Mouse (Mus musculus): ENCODE data around the gene Tspan18.

Tspan18 gene

GRCm38 (mm10) chr2:93218353-93218990 is 115.8 kb downstream of the Tspan18 start:
- DNase-seq (ENCODE audit: low read depth, low spot score): no peak

DNA sequence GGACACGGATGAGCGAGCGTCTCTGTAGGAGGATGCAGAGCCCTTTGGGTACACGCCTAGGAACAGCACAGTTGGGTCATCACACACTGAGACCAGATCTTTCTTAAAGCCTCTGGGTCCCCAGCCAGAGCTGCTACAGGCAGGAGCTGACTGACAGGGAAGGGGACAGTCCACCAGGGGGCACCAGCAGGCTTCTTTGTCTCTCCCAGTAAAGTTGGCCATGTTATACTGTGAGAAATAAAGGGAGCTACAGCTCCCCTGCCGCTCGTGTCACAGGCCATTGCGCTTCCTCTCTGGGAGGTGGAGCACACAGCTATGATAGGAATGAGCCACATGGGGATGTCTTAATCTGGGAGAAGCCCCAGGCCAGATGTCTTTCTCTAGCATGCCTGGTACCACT is 117.3 kb downstream of the Tspan18 start:
- peak; percentile 38 for DNase-seq (ENCODE audit: low read depth, low spot score)

DNA sequence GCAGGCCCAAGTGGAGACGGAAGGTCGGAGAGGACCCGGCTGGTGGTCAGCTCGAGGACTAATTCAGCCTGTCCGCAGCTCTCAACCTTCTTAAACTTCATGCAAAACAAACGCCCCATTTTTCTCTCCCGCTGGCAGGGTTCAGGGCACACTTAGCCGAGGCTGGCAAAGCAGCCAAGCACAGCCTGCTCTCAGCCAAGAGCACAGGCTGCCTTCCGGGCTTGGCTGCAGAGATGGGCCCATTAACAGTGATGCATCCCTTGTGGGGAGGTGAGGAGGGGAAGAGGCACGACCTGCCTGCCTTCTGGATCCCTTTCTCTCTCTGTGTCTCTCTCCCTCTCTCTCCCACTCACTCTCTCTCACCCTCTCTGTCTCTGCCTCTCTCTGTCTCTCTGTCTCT is 118.5 kb downstream of the Tspan18 start:
- DNase-seq (ENCODE audit: low read depth, low spot score): no peak

DNA sequence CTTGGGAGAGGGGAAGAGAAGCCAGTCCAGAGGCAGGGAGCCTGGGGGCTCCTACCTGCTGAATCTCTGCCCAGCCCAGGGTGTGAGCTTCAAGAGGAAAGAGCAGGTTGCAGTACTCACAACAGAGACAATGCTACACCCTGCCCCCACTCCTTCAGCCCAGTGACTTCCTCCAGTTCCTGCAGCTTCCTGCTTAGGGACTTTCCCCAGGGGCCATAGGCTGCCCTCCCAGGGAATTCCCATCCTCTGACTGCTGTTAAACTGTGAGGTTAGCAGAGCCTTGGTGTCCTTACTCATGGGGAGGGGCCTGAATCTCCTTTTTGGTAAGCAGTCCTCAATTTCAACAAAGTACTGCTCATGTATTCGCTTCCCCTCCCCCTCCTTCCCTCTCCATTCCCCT is 120.1 kb downstream of the Tspan18 start:
- no peak for DNase-seq (ENCODE audit: low read depth, low spot score)

GRCm38 (mm10) chr2:93212865-93213264 is 121.4 kb downstream of the Tspan18 start:
- no peak for DNase-seq (ENCODE audit: low read depth, low spot score)

- DNase-seq (ENCODE audit: low read depth, low spot score): no peak
Observed at GRCm38 (mm10) chr2:93212386-93212785, 121.9 kb downstream of the Tspan18 start.

- DNase-seq (ENCODE audit: low read depth, low spot score): no peak
Observed at GRCm38 (mm10) chr2:93206126-93206525, 128.2 kb downstream of the Tspan18 start.

DNA sequence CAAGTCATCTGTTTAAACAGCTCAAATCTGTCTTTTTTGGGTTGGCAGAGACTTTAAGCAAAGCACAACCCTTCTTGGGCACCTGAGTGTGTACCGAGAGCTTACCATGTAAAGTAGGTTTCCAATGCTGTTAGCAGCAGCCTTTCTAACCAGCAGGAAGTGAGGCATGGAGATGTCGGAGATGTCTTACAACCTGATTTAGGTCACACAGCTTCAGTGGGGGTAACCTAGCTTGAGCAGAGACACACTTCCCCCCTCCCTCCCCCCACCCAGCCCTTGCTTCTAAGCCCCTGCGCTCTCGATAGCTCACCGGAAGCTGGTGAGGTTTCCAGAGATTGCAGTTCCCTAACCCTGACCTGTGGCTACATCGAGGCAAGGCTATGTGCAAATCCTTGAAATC is 129.7 kb downstream of the Tspan18 start:
- DNase-seq (ENCODE audit: low read depth, low spot score): no peak

DNA sequence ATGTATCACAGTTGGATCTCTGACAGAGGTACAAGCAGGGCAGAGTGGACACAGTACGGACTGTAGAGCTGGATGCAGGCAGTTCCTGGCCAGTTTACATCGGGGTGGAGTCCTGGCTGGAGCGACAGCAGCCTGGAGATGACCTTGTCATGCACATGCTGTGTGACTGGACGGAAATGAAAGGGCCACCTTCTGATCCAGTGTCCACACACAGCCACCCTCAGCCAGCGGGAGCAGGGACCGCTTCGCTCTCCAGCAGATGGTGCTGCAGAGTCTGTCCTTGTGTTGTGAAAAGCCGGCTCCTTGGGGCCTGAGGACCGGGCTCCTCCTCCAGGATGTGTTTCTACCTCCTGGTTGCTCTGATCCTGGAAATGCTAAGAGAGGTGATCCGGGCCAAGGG is 130.6 kb downstream of the Tspan18 start:
- DNase-seq (ENCODE audit: low read depth, low spot score): no peak

DNA sequence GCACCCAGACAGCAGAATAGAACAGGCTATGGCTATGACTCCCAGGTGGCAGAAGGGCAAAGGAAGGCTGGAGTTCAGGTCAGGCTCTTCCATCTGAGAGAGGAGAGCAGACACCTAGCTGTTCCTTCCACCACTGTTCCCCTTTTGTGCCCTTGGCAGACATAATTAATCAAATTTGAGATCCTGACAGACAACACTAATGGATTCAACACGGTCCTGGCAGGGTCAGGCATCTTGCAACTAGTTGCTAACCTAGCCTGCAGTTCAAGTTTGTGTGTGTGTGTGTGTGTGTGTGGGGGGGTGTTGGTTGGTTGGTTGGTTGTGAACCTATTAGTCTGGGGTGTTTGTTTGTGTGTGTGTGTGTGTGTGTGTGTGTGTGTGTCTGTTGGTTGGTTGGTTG is 131.5 kb downstream of the Tspan18 start:
- no peak for DNase-seq (ENCODE audit: low read depth, low spot score)

GRCm38 (mm10) chr2:93201997-93202396 is 132.3 kb downstream of the Tspan18 start:
- no peak for DNase-seq (ENCODE audit: low read depth, low spot score)

- no peak for DNase-seq (ENCODE audit: low read depth, low spot score)
Observed at GRCm38 (mm10) chr2:93200681-93201340, 133.5 kb downstream of the Tspan18 start.

- DNase-seq (ENCODE audit: low read depth, low spot score): no peak
Observed at GRCm38 (mm10) chr2:93199531-93199974, 134.8 kb downstream of the Tspan18 start.

DNA sequence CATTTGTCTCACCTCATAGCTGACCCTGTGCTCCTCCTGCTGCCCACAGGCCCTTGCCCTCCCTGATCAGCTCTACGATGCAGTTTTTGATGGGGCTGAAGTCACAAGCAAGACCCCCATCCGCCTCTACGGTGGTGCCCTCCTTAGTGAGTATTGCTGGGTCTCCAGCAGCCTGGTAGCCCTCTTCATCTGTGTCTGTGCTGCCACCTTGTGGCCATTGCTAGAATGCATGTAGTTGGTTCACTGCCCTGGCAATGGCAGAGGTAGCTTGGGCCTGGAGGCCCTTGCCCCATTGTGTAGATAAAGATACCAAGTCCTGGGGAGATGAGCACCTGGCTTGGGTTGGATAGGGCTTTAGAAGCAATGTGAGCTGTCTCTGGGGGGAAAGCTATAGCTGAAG is 135.5 kb downstream of the Tspan18 start:
- DNase-seq (ENCODE audit: low read depth, low spot score): peak; percentile 61

GRCm38 (mm10) chr2:93193806-93194205 is 140.5 kb downstream of the Tspan18 start:
- DNase-seq (ENCODE audit: low read depth, low spot score): no peak

DNA sequence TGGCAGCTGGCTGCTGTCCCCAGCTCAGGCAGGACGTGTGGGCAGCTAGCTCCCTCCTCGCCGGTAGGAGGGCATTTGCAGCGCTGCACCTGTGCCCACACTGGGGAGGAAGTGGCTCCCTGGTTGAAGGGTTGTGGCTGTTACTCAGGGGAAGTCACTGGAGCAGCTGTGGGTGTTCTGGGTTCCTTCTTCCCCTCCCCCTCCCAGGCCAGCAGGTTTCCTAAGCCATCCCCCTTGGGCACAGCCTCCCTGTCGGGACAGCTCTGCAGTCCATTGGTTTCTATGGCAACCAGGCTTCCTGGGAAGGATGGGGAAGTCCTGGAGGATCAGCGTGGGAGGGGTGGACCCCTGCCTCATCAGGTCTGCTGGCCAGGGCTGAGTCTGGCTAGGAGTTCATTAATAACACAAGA is 141.6 kb downstream of the Tspan18 start:
- no peak for DNase-seq (ENCODE audit: low read depth, low spot score)

- no peak for DNase-seq (ENCODE audit: low read depth, low spot score)
Observed at GRCm38 (mm10) chr2:93192182-93192560, 142.1 kb downstream of the Tspan18 start.

DNA sequence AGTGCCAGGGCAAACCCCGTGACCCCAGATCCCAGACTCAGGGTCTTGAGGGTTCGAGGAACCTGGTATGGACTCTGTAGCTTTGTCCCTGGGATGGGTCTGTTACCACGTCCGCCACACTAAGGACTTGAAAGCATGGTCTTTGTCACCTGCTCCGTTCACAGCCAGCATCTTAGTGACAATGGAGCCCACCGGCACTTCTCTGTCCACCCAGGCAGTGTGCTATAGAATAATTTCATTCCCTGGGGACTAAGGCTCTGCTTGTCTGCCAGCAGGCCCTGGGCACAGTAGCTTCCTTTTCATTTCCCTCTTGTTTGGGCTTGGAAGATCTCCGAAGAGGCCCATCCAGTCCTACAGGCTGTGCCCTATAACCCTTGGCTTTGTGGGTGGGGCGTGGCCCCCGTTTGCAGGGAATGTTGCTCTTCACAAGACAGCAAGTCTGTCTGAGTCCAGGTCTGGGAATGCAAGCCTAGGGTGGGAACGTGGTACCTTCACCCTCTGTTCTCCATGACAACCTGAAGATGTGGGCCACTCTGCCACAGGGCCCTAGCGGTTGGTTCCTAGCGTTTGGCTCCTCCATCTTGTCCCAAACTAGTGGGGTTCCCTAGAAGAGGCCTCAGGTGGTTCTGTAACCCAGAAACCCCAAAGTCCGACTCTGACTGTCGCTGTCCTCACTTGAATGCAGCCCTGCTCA is 142.7 kb downstream of the Tspan18 start:
- no peak for DNase-seq (ENCODE audit: low read depth, low spot score)

DNA sequence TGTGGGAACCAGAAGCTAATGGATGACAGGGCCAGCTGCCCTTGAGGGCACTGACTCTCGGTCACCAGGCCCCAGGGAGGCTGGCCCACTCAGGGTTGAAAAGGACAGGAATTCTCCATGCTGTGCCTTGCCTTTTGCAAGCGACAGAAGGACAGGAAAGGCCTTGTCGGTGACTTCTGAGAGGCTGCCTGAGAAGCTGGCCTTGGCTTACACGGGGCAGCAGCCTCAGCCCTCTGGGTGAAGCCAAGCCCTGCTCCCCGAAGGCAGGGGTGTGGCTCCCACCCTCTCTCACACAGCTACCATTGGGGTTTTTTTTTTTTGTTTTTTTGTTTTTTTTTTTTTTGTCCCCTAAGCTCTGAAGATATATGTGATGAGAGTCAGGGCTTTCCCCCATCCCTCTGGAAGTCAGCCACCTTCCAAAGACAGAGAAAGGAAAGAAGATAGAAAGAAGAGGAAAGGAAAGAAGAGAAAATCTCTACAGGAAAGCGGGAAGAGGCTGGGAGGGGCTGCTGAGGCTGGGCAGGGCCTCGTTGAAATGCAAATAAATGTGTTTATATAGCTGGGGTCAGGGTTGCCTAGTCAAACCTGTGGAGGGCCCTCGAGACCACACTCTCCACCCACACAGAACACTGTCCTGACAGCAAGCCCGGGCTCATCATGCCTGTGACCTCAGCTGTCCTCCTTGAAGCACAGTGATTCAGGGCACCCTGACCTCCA is 143.4 kb downstream of the Tspan18 start:
- no peak for DNase-seq (ENCODE audit: low read depth, low spot score)

GRCm38 (mm10) chr2:93188761-93189458 is 145.4 kb downstream of the Tspan18 start:
- DNase-seq (ENCODE audit: low read depth, low spot score): no peak

DNA sequence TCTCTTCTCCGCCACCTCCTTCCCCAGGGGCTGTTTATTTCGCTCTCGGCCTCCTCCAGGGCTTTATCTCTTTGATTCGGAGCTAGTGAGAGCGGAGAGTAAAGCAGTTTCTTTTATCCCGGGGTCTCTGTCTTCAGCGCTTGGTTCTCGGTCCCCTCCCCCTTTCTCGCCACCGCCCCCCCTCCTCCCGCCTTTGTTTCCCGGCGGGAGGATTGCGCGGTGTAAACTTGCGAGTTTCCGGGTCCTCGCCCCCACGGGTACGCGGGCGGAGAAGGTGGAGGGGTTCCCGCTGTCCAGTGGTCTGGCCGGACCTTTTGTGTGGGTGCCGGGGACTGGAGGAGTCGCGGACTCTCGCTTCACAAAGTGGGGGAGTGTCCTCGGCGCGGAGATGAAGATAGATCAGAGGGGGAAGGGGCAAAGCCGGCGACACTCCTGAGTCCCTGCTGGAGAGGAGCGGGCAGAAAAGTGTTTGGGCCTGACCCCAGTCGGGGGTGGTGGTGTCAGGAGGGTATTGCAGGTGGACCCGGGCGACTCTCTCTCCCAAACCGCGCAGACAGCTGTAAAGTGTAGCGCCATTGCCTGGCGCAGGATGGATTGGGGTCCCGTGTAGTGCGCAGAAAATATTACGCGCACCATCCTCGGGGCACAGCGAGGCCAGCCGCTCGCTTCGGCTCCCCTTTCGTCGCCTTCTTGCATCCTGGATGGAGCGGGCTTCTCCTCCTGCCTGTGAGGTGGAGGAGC is 146.1 kb downstream of the Tspan18 start:
- DNase-seq (ENCODE audit: low read depth, low spot score): no peak
